Mouse (Mus musculus) hindbrain, embryonic 13.5 days (tissue): Measurements from ENCODE around the gene Rgs6. TPM values are rescaled to one million over a fixed set of nuclear protein-coding genes. Genes with fewer than 3 reads are reported as not detected.

Source experiments
- ATAC-seq: fragments of 200-750 bp; cut with Nextera tagmentation; 2 replicates; pipeline ENCODE4 v1.8.0; 2017; ENCODE audit warnings: moderate TSS enrichment; ENCODE audit not compliant: low FRiP score
- H3K27ac ChIP-seq: fragments of 300-500 bp; sonication (generic); 2 replicates; pipeline ENCODE4 v1.5.1; 2015; ENCODE audit warnings: inconsistent platforms, mild to moderate bottlenecking, moderate library complexity
- H3K27me3 ChIP-seq: fragments of 300-500 bp; sonication (generic); 2 replicates; pipeline ENCODE4 v1.6.1; 2015; ENCODE audit warnings: mild to moderate bottlenecking, inconsistent platforms
- H3K36me3 ChIP-seq: fragments of 300-500 bp; sonication (generic); 2 replicates; pipeline ENCODE4 v1.6.1; 2015; ENCODE audit warnings: mild to moderate bottlenecking, inconsistent platforms
- H3K4me1 ChIP-seq: fragments of 300-500 bp; sonication (generic); replicated peaks from 2 replicates; pipeline ENCODE4 v1.6.1; 2015; ENCODE audit warnings: inconsistent platforms
- H3K4me2 ChIP-seq: fragments of 300-500 bp; sonication (generic); 2 replicates; pipeline ENCODE4 v1.6.1; 2015; ENCODE audit warnings: inconsistent platforms, mild to moderate bottlenecking, moderate library complexity
- H3K4me3 ChIP-seq: fragments of 300-500 bp; sonication (generic); 2 replicates; pipeline ENCODE4 v1.5.1; 2015; ENCODE audit warnings: mild to moderate bottlenecking, inconsistent platforms
- H3K9ac ChIP-seq: fragments of 300-500 bp; sonication (generic); 2 replicates; pipeline ENCODE4 v1.6.1; 2015; ENCODE audit warnings: mild to moderate bottlenecking, inconsistent platforms
- H3K9me3 ChIP-seq: fragments of 300-500 bp; sonication (generic); 2 replicates; pipeline ENCODE4 v1.6.1; 2016; ENCODE audit warnings: inconsistent platforms
- WGBS: fragments of 180-500 bp; shearing (Covaris S2); methylation state at CpG from one replicate; pipeline ENCODE4 v1.1.7; 2015; 5-methylcytosine and 5-hydroxymethylcytosine counted together
- polyA plus RNA-seq: library from polyadenylated mRNA; unstranded; fragments of >200 nt; fragmentation: Nextera tagmentation; extraction: Ambion mirVana; gene quantifications from 2 replicates; pipeline ENCODE4 v1.2.1, GENCODE M21; 2015

Gene Rgs6
- polyA plus RNA-seq, 1 experiment from 2014 or later, result 7.4 TPM

DNA sequence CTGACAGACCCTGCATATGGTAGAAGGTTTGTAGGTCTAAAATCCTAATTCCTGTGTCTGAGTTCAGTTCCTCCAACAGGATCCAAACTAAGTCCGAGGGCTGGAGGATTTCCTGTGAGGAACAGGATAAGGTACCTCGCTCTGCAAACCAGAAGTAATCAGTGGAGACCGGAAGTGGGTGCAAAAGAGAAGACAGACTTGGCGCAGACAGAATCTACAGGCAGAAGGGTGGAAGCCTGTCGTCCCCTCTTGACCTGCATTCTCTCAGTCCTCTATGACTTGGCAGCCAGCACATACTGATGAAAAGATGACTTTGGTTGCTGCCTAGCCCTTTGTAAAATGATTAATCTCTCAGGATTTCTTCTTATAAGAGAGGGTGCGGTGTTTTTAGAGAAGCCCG lies 450.7 kb downstream of the Rgs6 start:
- Histone ChIP-seq H3K4me3 (no peak overlapping the region), H3K27ac (peak overlapping the region; percentile 77), H3K9me3 (no peaks in the 10 kb centered on the region), H3K4me1 (peaks cover 37% of the 10 kb centered on the region), H3K27me3 (no peaks in the 10 kb centered on the region), H3K36me3 (no peaks in the 10 kb centered on the region), H3K4me2 (no peak overlapping the region), H3K9ac (no peak overlapping the region)
- no peak for ATAC-seq
- 70% methylated on average over 7 of the region's 7 CpGs for WGBS

DNA sequence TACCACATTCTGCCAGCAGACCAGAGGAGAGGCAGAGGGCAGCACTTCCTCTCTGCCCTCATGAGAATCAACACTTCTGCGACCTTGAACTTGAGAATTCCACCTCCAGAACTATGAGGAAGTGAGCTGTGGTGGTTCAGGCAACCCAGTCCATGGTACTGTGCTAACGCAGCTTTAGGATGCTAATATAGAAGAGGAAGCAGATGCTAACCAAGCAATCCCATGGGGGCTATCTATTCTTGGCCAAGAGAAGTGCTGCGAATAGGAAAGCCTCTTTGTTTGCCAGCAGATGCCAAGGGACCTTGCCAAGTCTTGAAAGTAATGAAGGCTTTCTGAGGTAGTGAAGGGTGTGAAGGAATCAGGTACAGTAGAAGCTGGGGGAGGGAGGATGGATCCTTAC lies 451.8 kb downstream of the Rgs6 start:
- H3K27ac ChIP-seq, result no peak overlapping the region
- no peak for ATAC-seq
- H3K4me3 ChIP-seq, result no peak overlapping the region
- peaks cover 48% of the 10 kb centered on the region for H3K4me1 ChIP-seq
- H3K9me3 ChIP-seq, result no peaks in the 10 kb centered on the region
- 49% methylated on average over 3 of the region's 3 CpGs for WGBS
- H3K9ac ChIP-seq, result no peak overlapping the region
- H3K4me2 ChIP-seq, result no peak overlapping the region
- no peaks in the 10 kb centered on the region for H3K27me3 ChIP-seq
- no peaks in the 10 kb centered on the region for H3K36me3 ChIP-seq

DNA sequence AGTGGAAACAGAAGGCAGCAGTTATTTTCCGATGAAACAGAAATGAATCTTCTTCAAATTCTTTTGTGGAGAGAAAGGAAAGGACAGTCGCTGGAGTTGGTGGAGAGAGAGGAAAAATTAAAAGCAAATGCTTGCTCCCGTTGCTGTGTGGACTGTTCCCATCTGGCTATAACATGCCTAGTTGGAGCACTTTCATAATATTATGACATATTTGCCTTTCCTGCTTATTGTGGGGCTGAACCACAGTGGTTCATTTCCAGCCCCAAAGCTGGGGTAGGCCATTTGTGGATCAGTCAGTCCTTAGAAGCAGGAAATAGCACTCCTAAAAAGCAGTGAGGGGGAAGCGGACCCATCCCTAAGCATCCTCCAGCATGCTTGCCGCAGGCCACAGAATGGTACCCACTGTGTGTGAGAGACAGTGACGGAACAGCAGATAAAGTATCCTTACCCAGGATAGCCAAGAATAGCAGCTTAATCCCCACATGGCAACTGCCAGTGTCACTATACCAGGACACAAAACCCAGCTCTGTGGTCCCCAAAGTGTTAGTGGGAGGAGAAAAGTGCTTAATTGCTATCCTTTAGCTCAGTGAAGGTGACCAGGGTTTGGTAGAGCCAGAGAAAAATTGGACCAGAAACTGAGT lies 456.0 kb downstream of the Rgs6 start:
- ATAC-seq, result peak; percentile 67; the same call in 1 of the 2 replicates
- 39% methylated on average over 6 of the region's 6 CpGs for WGBS
- Histone ChIP-seq H3K4me2 (peak overlapping the region; percentile 46), H3K4me3 (no peak overlapping the region), H3K27me3 (no peaks in the 10 kb centered on the region), H3K27ac (peak overlapping the region; percentile 90), H3K9ac (peak overlapping the region; percentile 31; the same call in 1 of the 2 replicates), H3K4me1 (peaks cover 56% of the 10 kb centered on the region), H3K9me3 (no peaks in the 10 kb centered on the region), H3K36me3 (no peaks in the 10 kb centered on the region)

DNA sequence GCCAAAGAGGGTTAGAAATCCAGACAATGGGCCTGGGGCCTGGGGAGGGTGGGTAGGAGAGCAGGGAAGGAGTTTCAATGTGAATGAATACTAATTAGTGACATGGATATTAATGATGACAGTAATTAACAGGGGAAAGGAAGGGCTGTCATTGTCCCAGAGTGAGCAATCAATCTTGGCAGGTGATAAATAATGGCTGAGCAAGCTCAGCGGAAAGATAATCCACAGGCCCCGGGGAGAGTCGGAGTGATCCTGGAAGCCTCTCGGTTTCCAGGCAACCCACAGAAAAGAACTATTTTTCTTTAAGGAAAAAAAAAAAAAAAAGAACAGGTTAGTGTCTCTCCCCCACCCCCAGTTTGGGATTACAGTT lies 456.5 kb downstream of the Rgs6 start:
- no peak overlapping the region for H3K4me3 ChIP-seq
- peaks cover 51% of the 10 kb centered on the region for H3K4me1 ChIP-seq
- H3K27me3 ChIP-seq, result no peaks in the 10 kb centered on the region
- H3K9ac ChIP-seq, result no peak overlapping the region
- ATAC-seq, result peak; percentile 83
- peak overlapping the region; percentile 90 for H3K27ac ChIP-seq
- 10% methylated on average over 4 of the region's 4 CpGs for WGBS
- peak overlapping the region; percentile 46 for H3K4me2 ChIP-seq
- H3K36me3 ChIP-seq, result no peaks in the 10 kb centered on the region
- H3K9me3 ChIP-seq, result no peaks in the 10 kb centered on the region

- H3K4me3 ChIP-seq, result no peak overlapping the region
- no peak overlapping the region for H3K9ac ChIP-seq
- H3K27ac ChIP-seq, result peak overlapping the region; percentile 90
- no peaks in the 10 kb centered on the region for H3K9me3 ChIP-seq
- ATAC-seq, result peak; percentile 24; the same call in 1 of the 2 replicates
- H3K4me1 ChIP-seq, result peaks cover 46% of the 10 kb centered on the region
- no peaks in the 10 kb centered on the region for H3K36me3 ChIP-seq
- H3K27me3 ChIP-seq, result no peaks in the 10 kb centered on the region
- peak overlapping the region; percentile 46 for H3K4me2 ChIP-seq
- 19% methylated on average over 12 of the region's 12 CpGs for WGBS
Observed at GRCm38 (mm10) chr12:83045001-83045531, 457.0 kb downstream of the Rgs6 start.

GRCm38 (mm10) chr12:83046734-83047133 lies 458.6 kb downstream of the Rgs6 start:
- no peaks in the 10 kb centered on the region for H3K27me3 ChIP-seq
- H3K4me2 ChIP-seq, result no peak overlapping the region
- no peaks in the 10 kb centered on the region for H3K36me3 ChIP-seq
- no peaks in the 10 kb centered on the region for H3K9me3 ChIP-seq
- 96% methylated on average over 9 of the region's 9 CpGs for WGBS
- H3K4me1 ChIP-seq, result peaks cover 45% of the 10 kb centered on the region
- H3K27ac ChIP-seq, result peak overlapping the region; percentile 52; the same call in 1 of the 2 replicates
- H3K9ac ChIP-seq, result no peak overlapping the region
- ATAC-seq, result no peak
- no peak overlapping the region for H3K4me3 ChIP-seq

DNA sequence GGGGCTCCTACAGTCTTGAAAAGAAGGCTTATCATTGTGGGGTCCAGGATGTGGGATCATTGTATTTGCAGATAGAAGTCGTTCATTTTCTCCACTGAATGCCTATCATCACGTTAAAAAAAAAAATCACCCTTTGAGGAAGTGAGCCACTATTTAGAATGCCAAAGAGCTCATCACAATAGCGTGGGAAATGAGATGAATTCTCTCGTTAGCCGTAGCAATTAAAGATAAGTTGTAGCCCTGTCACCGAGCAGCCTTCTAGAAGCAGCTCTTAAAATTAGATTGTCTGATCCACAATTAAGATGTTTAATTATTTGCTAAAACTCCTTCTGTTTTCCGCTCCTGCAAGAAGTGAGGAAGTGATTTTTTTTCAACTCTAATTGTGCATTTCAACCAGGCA lies 459.6 kb downstream of the Rgs6 start:
- H3K9ac ChIP-seq, result no peak overlapping the region
- H3K4me3 ChIP-seq, result no peak overlapping the region
- no peaks in the 10 kb centered on the region for H3K9me3 ChIP-seq
- no peak for ATAC-seq
- H3K4me1 ChIP-seq, result peaks cover 45% of the 10 kb centered on the region
- no peaks in the 10 kb centered on the region for H3K36me3 ChIP-seq
- no peak overlapping the region for H3K4me2 ChIP-seq
- peak overlapping the region; percentile 58; the same call in 1 of the 2 replicates for H3K27ac ChIP-seq
- no peaks in the 10 kb centered on the region for H3K27me3 ChIP-seq
- WGBS, result 43% methylated on average over 7 of the region's 7 CpGs

- 91% methylated on average over 8 of the region's 8 CpGs for WGBS
Observed at GRCm38 (mm10) chr12:83050514-83050913, 462.4 kb downstream of the Rgs6 start.

DNA sequence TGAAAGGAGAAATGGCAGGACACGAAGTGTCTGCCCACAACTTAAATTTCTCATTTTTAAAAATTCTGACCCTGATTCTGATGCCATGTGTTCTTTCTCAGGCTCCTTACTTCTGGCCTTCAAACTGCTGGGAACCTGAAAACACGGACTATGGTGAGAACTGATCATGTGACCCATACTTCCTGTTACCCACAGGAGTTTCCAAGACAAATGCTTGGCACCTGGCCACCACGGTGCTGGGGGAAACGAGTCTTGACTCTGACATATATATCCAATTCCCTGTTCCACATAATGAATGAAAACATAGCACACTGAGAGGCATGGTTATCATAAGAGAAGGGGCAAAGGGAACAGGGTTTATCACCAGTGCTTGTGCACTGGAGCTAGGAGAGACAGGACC lies 464.3 kb downstream of the Rgs6 start:
- Histone ChIP-seq H3K4me2 (no peak overlapping the region), H3K9ac (no peak overlapping the region), H3K4me3 (no peak overlapping the region), H3K27ac (no peak overlapping the region), H3K27me3 (no peaks in the 10 kb centered on the region), H3K36me3 (no peaks in the 10 kb centered on the region), H3K9me3 (no peaks in the 10 kb centered on the region; the same call in 1 of the 2 replicates), H3K4me1 (peaks cover 10% of the 10 kb centered on the region)
- 67% methylated on average over 4 of the region's 4 CpGs for WGBS
- ATAC-seq, result no peak

More at GRCm38 (mm10) chr12:83050514-83050913, 462.4 kb downstream of the Rgs6 start:
- no peak overlapping the region for H3K4me2 ChIP-seq
- ATAC-seq, result no peak
- no peak overlapping the region for H3K9ac ChIP-seq
- peaks cover 20% of the 10 kb centered on the region for H3K4me1 ChIP-seq
- no peak overlapping the region for H3K4me3 ChIP-seq
- no peaks in the 10 kb centered on the region for H3K36me3 ChIP-seq
- H3K27ac ChIP-seq, result no peak overlapping the region
- H3K9me3 ChIP-seq, result no peaks in the 10 kb centered on the region; the same call in 1 of the 2 replicates
- H3K27me3 ChIP-seq, result no peaks in the 10 kb centered on the region

DNA sequence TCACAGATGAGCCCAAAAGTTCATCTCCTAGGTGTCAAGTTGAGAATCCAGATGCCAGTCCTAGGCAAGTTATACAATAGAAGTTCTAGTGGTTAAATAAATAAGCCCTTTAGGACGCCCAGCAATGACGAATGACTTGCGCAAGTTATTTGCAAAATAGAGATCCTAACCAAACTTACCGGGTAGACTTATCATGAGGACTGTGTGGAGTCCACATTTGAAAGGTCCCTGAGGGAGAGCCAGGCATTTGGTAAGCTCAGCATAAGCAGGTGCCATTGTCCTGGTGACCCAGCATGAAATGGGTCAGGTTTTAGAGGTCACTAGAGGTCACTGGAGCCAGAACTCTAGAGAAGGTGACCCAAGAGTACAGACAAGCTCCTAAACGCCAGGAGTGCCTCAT lies 467.6 kb downstream of the Rgs6 start:
- Histone ChIP-seq H3K4me2 (no peak overlapping the region), H3K27me3 (no peaks in the 10 kb centered on the region; the same call in 1 of the 2 replicates), H3K9ac (no peak overlapping the region), H3K9me3 (no peaks in the 10 kb centered on the region; the same call in 1 of the 2 replicates), H3K4me1 (peaks cover 4% of the 10 kb centered on the region; the same call in 1 of the 2 replicates), H3K36me3 (no peaks in the 10 kb centered on the region), H3K27ac (no peak overlapping the region), H3K4me3 (no peak overlapping the region)
- ATAC-seq, result no peak
- WGBS, result 72% methylated on average over 5 of the region's 5 CpGs

DNA sequence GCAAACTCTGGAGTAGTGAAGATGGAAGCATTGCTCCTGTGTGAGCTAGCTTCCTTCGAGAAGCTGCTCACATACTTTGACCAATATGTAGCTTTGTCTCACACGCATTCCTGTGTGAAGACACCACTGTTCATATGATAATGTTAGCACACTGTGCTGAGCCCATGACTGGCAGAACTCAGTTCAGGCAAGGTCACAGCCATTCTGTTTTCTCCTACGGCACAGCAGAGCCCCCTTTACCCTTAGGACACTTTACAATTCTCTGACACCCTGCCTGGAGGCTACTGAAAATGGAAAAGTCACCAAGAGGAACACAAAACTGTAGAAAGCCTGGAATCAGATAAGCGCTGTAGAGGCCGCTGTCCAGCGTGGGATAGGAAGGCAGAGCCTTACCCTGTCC lies 478.3 kb downstream of the Rgs6 start:
- no peaks in the 10 kb centered on the region for H3K36me3 ChIP-seq
- no peak for ATAC-seq
- no peak overlapping the region for H3K9ac ChIP-seq
- H3K4me3 ChIP-seq, result no peak overlapping the region
- peaks cover 4% of the 10 kb centered on the region; the same call in 1 of the 2 replicates for H3K4me1 ChIP-seq
- no peaks in the 10 kb centered on the region for H3K9me3 ChIP-seq
- 67% methylated on average over 6 of the region's 6 CpGs for WGBS
- no peak overlapping the region for H3K27ac ChIP-seq
- no peaks in the 10 kb centered on the region; the same call in 1 of the 2 replicates for H3K27me3 ChIP-seq
- no peak overlapping the region for H3K4me2 ChIP-seq

GRCm38 (mm10) chr12:83070848-83071247 lies 482.8 kb downstream of the Rgs6 start:
- H3K27me3 ChIP-seq, result no peaks in the 10 kb centered on the region
- H3K9ac ChIP-seq, result no peak overlapping the region
- no peak overlapping the region for H3K4me3 ChIP-seq
- H3K36me3 ChIP-seq, result no peaks in the 10 kb centered on the region
- peaks cover 30% of the 10 kb centered on the region for H3K4me1 ChIP-seq
- ATAC-seq, result no peak
- H3K4me2 ChIP-seq, result no peak overlapping the region
- 85% methylated on average over 5 of the region's 5 CpGs for WGBS
- no peak overlapping the region for H3K27ac ChIP-seq
- H3K9me3 ChIP-seq, result no peaks in the 10 kb centered on the region
